Mouse (Mus musculus): Measurements from ENCODE around the gene Zfp710. TPM values are rescaled to one million over a fixed set of nuclear protein-coding genes. Genes with fewer than 3 reads are reported as not detected.

The Zfp710 gene
- polyA plus RNA-seq, 1 experiment from 2014 or later: 13.5 TPM

GRCm38 (mm10) chr7:80138375-80138774, 113.8 kb downstream of the Zfp710 start:
- H3K27ac ChIP-seq: no peak overlapping the region
- ATAC-seq: no peak
- H3K4me2 ChIP-seq (replicated peaks): no peak overlapping the region
- H3K9ac ChIP-seq: no peak overlapping the region
- 88% methylated on average over 1 of the region's 1 CpGs for WGBS
- no peaks in the 10 kb centered on the region for H3K9me3 ChIP-seq
- no peaks in the 10 kb centered on the region for H3K27me3 ChIP-seq (replicated peaks)
- no peaks in the 10 kb centered on the region for H3K36me3 ChIP-seq
- no peak overlapping the region for H3K4me3 ChIP-seq (replicated peaks)
- peaks cover 15% of the 10 kb centered on the region for H3K4me1 ChIP-seq (replicated peaks)

GRCm38 (mm10) chr7:80140815-80141214, 116.2 kb downstream of the Zfp710 start:
- H3K4me2 ChIP-seq (replicated peaks): no peak overlapping the region
- no peak overlapping the region for H3K27ac ChIP-seq
- H3K36me3 ChIP-seq: no peaks in the 10 kb centered on the region
- WGBS: 13% methylated on average over 9 of the region's 9 CpGs
- peak; percentile 76 for ATAC-seq
- no peaks in the 10 kb centered on the region for H3K27me3 ChIP-seq (replicated peaks)
- H3K4me3 ChIP-seq (replicated peaks): no peak overlapping the region
- no peaks in the 10 kb centered on the region for H3K9me3 ChIP-seq
- no peak overlapping the region for H3K9ac ChIP-seq
- peaks cover 12% of the 10 kb centered on the region for H3K4me1 ChIP-seq (replicated peaks)

Other genes starting within 250 kb of the Zfp710 start
- gene Mesp1, start 231.0 kb upstream of the Zfp710 start, polyA plus RNA-seq (2015; fragmentation: Nextera tagmentation; extraction: Ambion mirVana): 0.13 and 0.21 TPM in 2 replicates
- gene Mesp2, start 214.1 kb upstream of the Zfp710 start, polyA plus RNA-seq (2015; fragmentation: Nextera tagmentation; extraction: Ambion mirVana): 1.3 and 2.0 TPM in 2 replicates
- gene Anpep, start 163.8 kb upstream of the Zfp710 start, polyA plus RNA-seq (2015; fragmentation: Nextera tagmentation; extraction: Ambion mirVana): 161 and 174 TPM in 2 replicates
- 27.6 and 36.8 TPM in 2 replicates for gene Ap3s2, start 104.2 kb upstream of the Zfp710 start, polyA plus RNA-seq (2015; fragmentation: Nextera tagmentation; extraction: Ambion mirVana)
- gene Arpin, start 89.5 kb upstream of the Zfp710 start, polyA plus RNA-seq (2015; fragmentation: Nextera tagmentation; extraction: Ambion mirVana): 49.7 and 52.7 TPM in 2 replicates
- 520 and 568 TPM in 2 replicates for gene Idh2, start 90.6 kb downstream of the Zfp710 start, polyA plus RNA-seq (2015; fragmentation: Nextera tagmentation; extraction: Ambion mirVana)
- 16.8 and 16.9 TPM in 2 replicates for gene Sema4b, start 162.0 kb downstream of the Zfp710 start, polyA plus RNA-seq (2015; fragmentation: Nextera tagmentation; extraction: Ambion mirVana)
- gene Cib1, start 208.0 kb downstream of the Zfp710 start, polyA plus RNA-seq (2015; fragmentation: Nextera tagmentation; extraction: Ambion mirVana): 199 and 237 TPM in 2 replicates
- 6.5 and 6.6 TPM in 2 replicates for gene Gdpgp1, start 208.1 kb downstream of the Zfp710 start, polyA plus RNA-seq (2015; fragmentation: Nextera tagmentation; extraction: Ambion mirVana)
- 0.96 and 1.3 TPM in 2 replicates for gene Ttll13, start 221.6 kb downstream of the Zfp710 start, polyA plus RNA-seq (2015; fragmentation: Nextera tagmentation; extraction: Ambion mirVana)
- 51.3 and 52.8 TPM in 2 replicates for gene Ngrn, start 236.4 kb downstream of the Zfp710 start, polyA plus RNA-seq (2015; fragmentation: Nextera tagmentation; extraction: Ambion mirVana)
- 12.7 and 14.8 TPM in 2 replicates for gene Vps33b, start 244.8 kb downstream of the Zfp710 start, polyA plus RNA-seq (2015; fragmentation: Nextera tagmentation; extraction: Ambion mirVana)

Measured in intestine, embryonic 15.5 days (tissue).